Mouse (Mus musculus): ENCODE measurements around the gene 1110008L16Rik. TPM values are rescaled to one million over a fixed set of nuclear protein-coding genes. Genes with fewer than 3 reads are reported as not detected.

Gene 1110008L16Rik
- polyA plus RNA-seq, 1 experiment from 2014 or later, result 6.0 TPM

DNA sequence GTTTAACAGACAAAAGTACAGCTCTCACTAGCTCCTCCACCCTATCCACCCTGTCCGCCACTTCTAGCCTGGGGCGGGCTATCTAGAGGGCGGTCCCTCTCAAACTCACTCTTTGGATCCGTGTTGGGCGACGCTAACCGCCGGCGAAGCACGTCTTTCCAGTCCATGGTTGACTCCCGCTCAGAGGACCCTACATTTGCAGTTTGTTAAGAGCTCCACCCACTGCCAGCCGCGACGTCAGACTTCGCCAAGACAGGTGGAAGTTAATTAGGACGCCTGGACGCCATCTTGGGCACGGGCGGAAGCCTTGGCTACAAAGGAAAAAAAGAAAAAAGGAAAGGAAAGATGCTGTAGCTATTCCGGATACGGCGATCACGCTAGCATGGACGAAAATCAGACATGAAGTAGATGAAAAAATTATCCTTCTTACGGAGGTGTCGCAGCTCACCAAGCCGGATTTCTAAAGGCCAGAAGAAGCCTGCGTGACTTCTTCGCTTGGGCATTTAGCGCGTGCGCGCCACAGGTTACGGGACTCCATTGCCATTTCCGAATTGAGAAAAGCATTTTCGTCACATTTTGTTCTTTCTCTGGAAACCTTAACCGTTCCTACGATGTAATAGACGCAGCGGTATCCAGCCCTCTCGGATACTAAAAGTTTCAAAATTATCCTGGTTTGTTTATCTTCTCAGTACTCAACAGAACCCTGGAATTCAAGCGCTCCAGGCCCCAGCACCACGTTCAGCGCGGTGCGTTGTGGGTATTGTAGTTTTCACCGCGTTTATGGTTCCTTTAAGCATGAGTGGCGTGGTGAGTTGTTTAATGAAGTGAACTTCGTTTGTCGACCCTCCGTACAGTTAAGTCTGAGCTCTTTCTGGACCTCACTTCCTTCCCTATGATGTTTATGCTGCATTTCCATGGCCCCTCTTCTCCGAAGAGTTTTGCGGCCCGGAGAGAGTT, 3.4 kb downstream of the 1110008L16Rik start, which contains the start of gene Ppp2r3c:
TSS of gene Ppp2r3c (minus strand) at position 514 of the 957 bp plus-strand sequence.
- peaks cover 7% of the 10 kb centered on the region for H3K36me3 ChIP-seq (ENCODE audit: control insufficient read depth, insufficient read depth)
- H3K27me3 ChIP-seq (ENCODE audit: control insufficient read depth, insufficient read depth, low read depth, low read length), result no peaks in the 10 kb centered on the region
- H3K9me3 ChIP-seq (replicated peaks; ENCODE audit: control insufficient read depth, low read length), result no peaks in the 10 kb centered on the region
- peak within 1 kb of the TSS; percentile 97 for H3K27ac ChIP-seq (ENCODE audit: low read length)
- under 1% methylated on average over 55 of the region's 55 CpGs for WGBS (ENCODE audit: insufficient replicate concordance)
- peak; percentile 93 for ATAC-seq (ENCODE audit: low read depth)
- peak within 1 kb of the TSS; percentile 83 for H3K9ac ChIP-seq (ENCODE audit: low read depth, low read length)
- H3K4me1 ChIP-seq (ENCODE audit: control insufficient read depth, low read depth, low read length), result peaks cover 17% of the 10 kb centered on the region
- H3K4me2 ChIP-seq (ENCODE audit: low read depth, low read length), result peak within 1 kb of the TSS; percentile 76
- peak within 1 kb of the TSS; percentile 74 for H3K4me3 ChIP-seq (ENCODE audit: low read depth, low read length)

DNA sequence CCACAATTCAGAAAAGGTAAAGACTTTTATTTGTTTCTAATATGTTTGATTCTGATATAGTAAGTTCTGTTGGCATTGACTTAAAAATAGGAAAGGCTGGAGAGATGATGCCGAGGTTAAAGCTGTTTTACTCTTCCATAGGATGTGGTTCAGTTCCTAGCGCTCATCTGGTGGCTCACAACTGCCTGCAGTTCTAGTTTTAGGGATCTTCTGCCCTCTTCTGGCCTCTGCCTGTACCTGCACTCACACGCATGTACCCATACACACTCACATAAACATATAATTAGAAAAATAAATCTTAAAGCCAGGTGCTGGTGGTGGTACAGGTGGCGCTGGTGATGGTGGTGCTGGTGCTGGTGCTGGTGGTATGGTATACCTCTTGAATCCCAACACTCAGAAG, 7.0 kb downstream of the 1110008L16Rik start:
- Histone ChIP-seq H3K4me2 (ENCODE audit: low read depth, low read length) (no peak overlapping the region), H3K9ac (ENCODE audit: low read depth, low read length) (no peak overlapping the region), H3K27ac (ENCODE audit: low read length) (no peak overlapping the region), H3K27me3 (ENCODE audit: control insufficient read depth, insufficient read depth, low read depth, low read length) (no peaks in the 10 kb centered on the region), H3K36me3 (ENCODE audit: control insufficient read depth, insufficient read depth) (peaks cover 4% of the 10 kb centered on the region), H3K4me1 (ENCODE audit: control insufficient read depth, low read depth, low read length) (peaks cover 9% of the 10 kb centered on the region; the same call in 1 of the 2 replicates), H3K4me3 (ENCODE audit: low read depth, low read length) (no peak overlapping the region), H3K9me3 (replicated peaks; ENCODE audit: control insufficient read depth, low read length) (no peaks in the 10 kb centered on the region)
- 86% methylated on average over 4 of the region's 4 CpGs for WGBS (ENCODE audit: insufficient replicate concordance)
- no peak for ATAC-seq (ENCODE audit: low read depth)

DNA sequence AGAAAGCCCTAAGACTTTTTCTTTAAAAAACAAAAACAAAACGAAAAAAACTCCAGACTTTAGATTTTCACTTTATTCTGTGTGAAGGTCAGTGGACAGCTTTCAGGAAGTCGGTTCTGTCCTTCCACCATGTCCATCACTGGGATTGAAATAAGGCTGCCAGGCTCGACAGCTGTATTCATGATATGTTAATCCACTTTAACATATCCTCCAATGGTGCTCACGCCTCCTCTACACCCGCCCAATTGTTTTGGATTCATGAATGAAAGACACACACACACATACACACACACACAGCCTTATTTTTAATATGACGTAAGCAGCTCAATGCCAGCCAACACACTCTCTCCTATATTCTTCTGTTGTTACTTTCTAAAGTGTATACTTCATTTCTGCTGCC, 8.2 kb downstream of the 1110008L16Rik start:
- WGBS (ENCODE audit: insufficient replicate concordance), result 71% methylated on average over 6 of the region's 6 CpGs
- H3K27ac ChIP-seq (ENCODE audit: low read length), result no peak overlapping the region
- no peak overlapping the region for H3K4me2 ChIP-seq (ENCODE audit: low read depth, low read length)
- no peak overlapping the region for H3K9ac ChIP-seq (ENCODE audit: low read depth, low read length)
- no peaks in the 10 kb centered on the region for H3K27me3 ChIP-seq (ENCODE audit: control insufficient read depth, insufficient read depth, low read depth, low read length)
- no peak for ATAC-seq (ENCODE audit: low read depth)
- no peaks in the 10 kb centered on the region for H3K9me3 ChIP-seq (replicated peaks; ENCODE audit: control insufficient read depth, low read length)
- peaks cover 8% of the 10 kb centered on the region; the same call in 1 of the 2 replicates for H3K4me1 ChIP-seq (ENCODE audit: control insufficient read depth, low read depth, low read length)
- peaks cover 4% of the 10 kb centered on the region for H3K36me3 ChIP-seq (ENCODE audit: control insufficient read depth, insufficient read depth)
- H3K4me3 ChIP-seq (ENCODE audit: low read depth, low read length), result no peak overlapping the region

- H3K4me3 ChIP-seq (ENCODE audit: low read depth, low read length), result no peak overlapping the region
- 80% methylated on average over 9 of the region's 9 CpGs for WGBS (ENCODE audit: insufficient replicate concordance)
- ATAC-seq (ENCODE audit: low read depth), result no peak
- H3K9me3 ChIP-seq (replicated peaks; ENCODE audit: control insufficient read depth, low read length), result no peaks in the 10 kb centered on the region
- H3K27me3 ChIP-seq (ENCODE audit: control insufficient read depth, insufficient read depth, low read depth, low read length), result no peaks in the 10 kb centered on the region
- H3K27ac ChIP-seq (ENCODE audit: low read length), result no peak overlapping the region
- H3K4me2 ChIP-seq (ENCODE audit: low read depth, low read length), result no peak overlapping the region
- no peak overlapping the region for H3K9ac ChIP-seq (ENCODE audit: low read depth, low read length)
- H3K4me1 ChIP-seq (ENCODE audit: control insufficient read depth, low read depth, low read length), result peaks cover 3% of the 10 kb centered on the region; the same call in 1 of the 2 replicates
- H3K36me3 ChIP-seq (ENCODE audit: control insufficient read depth, insufficient read depth), result peaks cover 4% of the 10 kb centered on the region
Measured at GRCm38 (mm10) chr12:55308731-55309130, 9.4 kb downstream of the 1110008L16Rik start.

DNA sequence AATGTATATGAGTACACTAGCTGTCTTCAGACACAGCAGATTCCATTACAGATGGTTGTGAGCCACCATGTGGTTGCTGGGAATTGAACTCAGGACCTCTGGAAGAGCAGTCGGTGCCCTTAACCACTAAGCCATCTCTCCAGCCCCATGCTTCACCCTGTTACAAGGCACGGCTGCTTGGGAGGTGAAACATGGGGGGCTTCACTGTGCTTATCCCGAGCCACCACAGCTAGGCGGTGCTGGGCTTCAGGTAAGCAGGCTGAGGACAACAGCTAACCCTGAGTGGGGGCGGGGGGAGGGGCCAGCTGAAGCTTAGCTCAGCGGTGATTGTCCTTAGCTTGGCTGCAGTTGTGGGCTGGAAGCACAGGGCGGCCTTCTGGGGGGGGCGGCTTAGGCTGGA, 10.1 kb downstream of the 1110008L16Rik start:
- no peak for ATAC-seq (ENCODE audit: low read depth)
- 73% methylated on average over 8 of the region's 8 CpGs for WGBS (ENCODE audit: insufficient replicate concordance)
- no peak overlapping the region for H3K27ac ChIP-seq (ENCODE audit: low read length)
- no peak overlapping the region for H3K4me2 ChIP-seq (ENCODE audit: low read depth, low read length)
- peaks cover 4% of the 10 kb centered on the region for H3K36me3 ChIP-seq (ENCODE audit: control insufficient read depth, insufficient read depth)
- H3K4me3 ChIP-seq (ENCODE audit: low read depth, low read length), result no peak overlapping the region
- no peak overlapping the region for H3K9ac ChIP-seq (ENCODE audit: low read depth, low read length)
- H3K27me3 ChIP-seq (ENCODE audit: control insufficient read depth, insufficient read depth, low read depth, low read length), result no peaks in the 10 kb centered on the region
- H3K4me1 ChIP-seq (ENCODE audit: control insufficient read depth, low read depth, low read length), result no peaks in the 10 kb centered on the region
- no peaks in the 10 kb centered on the region for H3K9me3 ChIP-seq (replicated peaks; ENCODE audit: control insufficient read depth, low read length)

GRCm38 (mm10) chr12:55311841-55312240, 12.5 kb downstream of the 1110008L16Rik start:
- H3K9me3 ChIP-seq (replicated peaks; ENCODE audit: control insufficient read depth, low read length), result no peaks in the 10 kb centered on the region

DNA sequence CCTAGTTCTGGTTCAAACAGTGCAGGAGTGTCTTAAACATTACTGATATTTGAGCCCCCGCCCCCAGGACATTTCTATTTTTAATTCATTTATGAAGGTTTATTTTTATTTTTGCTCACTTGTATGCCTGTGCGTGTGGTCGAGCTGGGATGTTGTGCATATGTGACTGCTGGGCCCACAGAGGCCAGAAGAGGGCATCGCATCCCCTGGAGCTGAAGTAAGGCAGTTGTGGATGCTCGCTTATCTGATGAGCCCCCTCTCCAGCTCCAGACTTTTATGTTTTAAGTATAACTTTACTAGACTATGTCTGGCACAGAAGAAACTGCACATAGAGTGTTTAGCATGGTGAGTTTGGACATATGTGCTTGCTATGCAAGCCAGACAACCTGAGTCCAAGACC, 14.5 kb downstream of the 1110008L16Rik start:
- 78% methylated on average over 5 of the region's 5 CpGs for WGBS (ENCODE audit: insufficient replicate concordance)
- no peak overlapping the region for H3K4me2 ChIP-seq (ENCODE audit: low read depth, low read length)
- no peak overlapping the region for H3K4me3 ChIP-seq (ENCODE audit: low read depth, low read length)
- H3K36me3 ChIP-seq (ENCODE audit: control insufficient read depth, insufficient read depth), result no peaks in the 10 kb centered on the region
- no peak for ATAC-seq (ENCODE audit: low read depth)
- H3K27ac ChIP-seq (ENCODE audit: low read length), result no peak overlapping the region
- H3K4me1 ChIP-seq (ENCODE audit: control insufficient read depth, low read depth, low read length), result no peaks in the 10 kb centered on the region
- no peak overlapping the region for H3K9ac ChIP-seq (ENCODE audit: low read depth, low read length)
- H3K9me3 ChIP-seq (replicated peaks; ENCODE audit: control insufficient read depth, low read length), result no peaks in the 10 kb centered on the region
- no peaks in the 10 kb centered on the region for H3K27me3 ChIP-seq (ENCODE audit: control insufficient read depth, insufficient read depth, low read depth, low read length)

More at GRCm38 (mm10) chr12:55311841-55312240, 12.5 kb downstream of the 1110008L16Rik start:
- no peak overlapping the region for H3K27ac ChIP-seq (ENCODE audit: low read length)
- H3K36me3 ChIP-seq (ENCODE audit: control insufficient read depth, insufficient read depth), result no peaks in the 10 kb centered on the region
- 77% methylated on average over 7 of the region's 7 CpGs for WGBS (ENCODE audit: insufficient replicate concordance)
- no peaks in the 10 kb centered on the region for H3K27me3 ChIP-seq (ENCODE audit: control insufficient read depth, insufficient read depth, low read depth, low read length)
- no peak overlapping the region for H3K9ac ChIP-seq (ENCODE audit: low read depth, low read length)
- H3K4me2 ChIP-seq (ENCODE audit: low read depth, low read length), result no peak overlapping the region
- no peak overlapping the region for H3K4me3 ChIP-seq (ENCODE audit: low read depth, low read length)
- no peak for ATAC-seq (ENCODE audit: low read depth)
- H3K4me1 ChIP-seq (ENCODE audit: control insufficient read depth, low read depth, low read length), result no peaks in the 10 kb centered on the region

- no peak overlapping the region for H3K9ac ChIP-seq (ENCODE audit: low read depth, low read length)
- no peak for ATAC-seq (ENCODE audit: low read depth)
- WGBS (ENCODE audit: insufficient replicate concordance), result 33% methylated on average over 5 of the region's 5 CpGs
Measured at GRCm38 (mm10) chr12:55315192-55315591, 15.8 kb downstream of the 1110008L16Rik start.

More at GRCm38 (mm10) chr12:55315192-55315591, 15.8 kb downstream of the 1110008L16Rik start:
- Histone ChIP-seq H3K27ac (ENCODE audit: low read length) (no peak overlapping the region), H3K27me3 (ENCODE audit: control insufficient read depth, insufficient read depth, low read depth, low read length) (no peaks in the 10 kb centered on the region; the same call in 1 of the 2 replicates), H3K4me3 (ENCODE audit: low read depth, low read length) (no peak overlapping the region), H3K9me3 (replicated peaks; ENCODE audit: control insufficient read depth, low read length) (no peaks in the 10 kb centered on the region), H3K4me1 (ENCODE audit: control insufficient read depth, low read depth, low read length) (no peaks in the 10 kb centered on the region), H3K4me2 (ENCODE audit: low read depth, low read length) (no peak overlapping the region), H3K36me3 (ENCODE audit: control insufficient read depth, insufficient read depth) (no peaks in the 10 kb centered on the region)

All from liver, embryonic 16.5 days (tissue).